Mouse (Mus musculus) heart, adult 11 months (tissue): ENCODE measurements around the gene Cacna1c.
A peak's percentile ranks its signal among the peaks of the same experiment; 100 is the strongest.

Experiments
- DNase-seq: peaks from one replicate; pipeline ENCODE4 v3.0.0; 2022

Cacna1c gene

DNA sequence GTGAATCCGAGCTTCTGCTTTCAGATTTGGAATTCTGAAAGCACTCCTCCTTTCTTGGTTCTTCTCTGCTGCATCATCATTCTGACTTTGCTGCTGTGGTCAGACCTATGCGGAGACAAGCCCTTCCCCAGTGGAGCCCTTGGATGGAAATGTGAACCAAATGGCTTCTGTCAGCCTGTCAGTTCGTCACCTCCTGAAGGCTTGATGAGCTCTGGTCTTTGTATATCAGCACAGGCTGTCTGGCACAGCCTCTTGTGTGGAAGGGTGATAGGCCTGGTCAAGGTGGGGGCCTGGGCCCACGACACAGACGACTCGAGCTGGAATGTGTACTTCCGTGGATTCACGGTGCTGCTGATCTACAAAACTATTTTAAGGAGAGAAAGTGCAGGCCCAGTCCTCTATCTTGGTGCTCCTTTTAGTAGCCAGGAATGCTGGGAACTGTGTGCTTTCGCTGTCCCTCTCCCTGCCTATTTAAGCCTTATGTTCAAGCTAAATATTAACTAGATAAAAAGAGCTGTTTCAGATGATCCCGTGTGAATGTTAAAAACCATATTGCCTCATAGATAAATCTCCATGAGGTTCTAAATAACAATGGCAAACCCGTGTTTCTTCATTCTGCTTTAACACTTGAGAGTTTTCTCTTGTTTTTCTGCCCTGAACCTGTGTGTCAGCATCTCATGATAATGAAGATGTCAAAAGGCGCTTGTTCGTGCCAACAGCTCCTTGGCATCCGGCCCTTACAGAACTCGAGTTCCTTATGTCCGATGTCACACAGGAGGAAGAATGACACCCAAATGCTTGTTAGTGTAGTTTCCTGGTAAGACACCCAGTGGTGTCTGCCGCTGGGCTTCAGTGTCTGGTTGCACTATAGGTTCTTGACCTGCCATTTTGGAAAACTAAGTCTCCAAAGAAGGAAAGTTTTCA lies at the start of gene Cacna1c:
TSS of gene Cacna1c (minus strand) at position 37 of the 924 bp plus-strand sequence.
- peak; percentile 98 for DNase-seq

DNA sequence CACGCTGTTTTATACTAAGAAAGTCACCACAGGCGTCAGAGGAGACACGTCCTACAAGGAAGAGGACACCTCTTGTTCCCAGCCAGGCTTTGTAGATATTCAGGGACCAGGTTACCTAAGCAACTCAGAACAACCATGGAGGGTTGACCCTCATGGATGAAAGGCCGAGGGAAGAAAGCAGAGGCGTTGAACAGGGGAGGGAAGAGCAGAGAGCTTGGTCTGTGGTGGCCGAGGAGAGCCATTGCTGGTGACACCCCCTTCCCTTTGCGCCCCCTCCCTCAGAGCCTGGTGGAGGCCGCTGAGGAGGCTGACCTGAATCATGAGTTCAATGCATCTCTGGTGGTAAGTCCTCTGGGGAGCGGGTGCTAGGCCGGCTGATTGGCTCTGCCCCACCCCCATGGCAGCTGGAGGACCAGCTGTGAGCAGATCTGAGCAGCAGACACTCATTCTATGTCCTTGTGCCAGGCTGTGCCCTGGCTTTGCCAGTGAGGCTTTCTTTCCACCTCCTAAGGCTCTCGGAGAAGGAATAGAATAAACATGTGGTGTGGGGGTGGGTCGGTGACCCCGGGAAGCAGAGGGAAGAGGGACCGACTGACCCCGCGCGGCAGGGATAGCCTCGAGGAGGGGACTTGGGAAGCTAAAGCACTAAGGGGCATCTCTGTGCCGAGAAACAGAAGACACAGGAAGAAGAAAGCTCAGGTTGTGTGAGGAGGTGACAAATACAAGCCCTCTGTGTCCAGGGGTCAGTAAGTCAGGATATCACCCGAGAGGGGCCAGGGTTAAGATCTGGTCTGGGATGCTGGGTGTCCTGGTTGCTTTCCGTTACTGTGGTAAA lies 44.9 kb upstream of the Cacna1c start:
- peak; percentile 60 for DNase-seq

DNA sequence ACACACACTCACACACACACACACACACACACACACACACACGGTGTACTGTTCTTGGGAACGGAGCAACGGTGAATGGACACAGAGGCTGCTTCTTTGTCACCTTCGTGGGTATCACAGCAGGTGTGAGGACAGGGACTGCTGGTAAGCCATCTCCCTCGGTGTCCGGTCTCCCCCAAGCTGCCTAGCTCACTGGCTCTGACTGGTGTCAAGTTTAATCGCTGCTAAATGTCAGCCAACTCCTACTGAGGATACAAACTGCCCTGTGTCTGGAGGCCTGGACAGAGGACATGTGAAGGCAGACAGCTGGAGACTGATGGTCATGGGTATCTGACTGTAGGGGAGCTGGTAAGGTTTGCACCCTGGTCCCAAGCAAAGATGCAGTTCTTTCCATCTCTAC lies 44.0 kb upstream of the Cacna1c start:
- peak; percentile 70 for DNase-seq

DNA sequence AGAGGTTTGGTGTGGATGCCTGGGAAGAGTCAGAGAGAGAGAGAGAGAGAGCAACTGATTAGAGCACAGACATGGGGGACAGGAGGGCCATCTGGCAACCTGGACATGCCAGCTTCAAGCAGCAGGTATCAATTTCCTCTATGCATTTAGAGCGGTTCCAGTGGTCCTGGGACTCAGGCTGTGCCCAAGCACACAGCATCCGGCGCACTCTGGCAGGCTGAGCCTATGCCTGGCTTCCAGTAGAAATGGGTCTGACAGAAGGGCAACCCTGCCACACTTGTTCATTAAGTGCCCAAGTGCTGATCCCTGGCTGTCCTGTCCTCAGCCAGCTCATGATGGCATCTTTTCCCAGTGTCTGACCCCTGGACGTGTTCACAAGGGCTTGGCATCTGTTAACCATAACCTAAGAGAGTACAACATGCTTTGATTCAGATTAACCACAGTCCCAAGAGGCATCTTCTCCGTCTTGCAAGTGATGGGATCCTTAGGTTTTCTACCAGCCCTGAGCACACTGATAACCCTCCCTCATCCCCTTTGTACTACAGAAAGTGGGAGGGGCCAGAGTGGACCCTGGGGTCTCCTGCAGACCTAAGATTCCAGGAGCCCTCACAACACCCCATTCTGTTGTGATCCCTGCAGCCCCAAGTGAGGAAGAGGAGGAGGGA lies 43.3 kb upstream of the Cacna1c start:
- peak; percentile 63 for DNase-seq

DNA sequence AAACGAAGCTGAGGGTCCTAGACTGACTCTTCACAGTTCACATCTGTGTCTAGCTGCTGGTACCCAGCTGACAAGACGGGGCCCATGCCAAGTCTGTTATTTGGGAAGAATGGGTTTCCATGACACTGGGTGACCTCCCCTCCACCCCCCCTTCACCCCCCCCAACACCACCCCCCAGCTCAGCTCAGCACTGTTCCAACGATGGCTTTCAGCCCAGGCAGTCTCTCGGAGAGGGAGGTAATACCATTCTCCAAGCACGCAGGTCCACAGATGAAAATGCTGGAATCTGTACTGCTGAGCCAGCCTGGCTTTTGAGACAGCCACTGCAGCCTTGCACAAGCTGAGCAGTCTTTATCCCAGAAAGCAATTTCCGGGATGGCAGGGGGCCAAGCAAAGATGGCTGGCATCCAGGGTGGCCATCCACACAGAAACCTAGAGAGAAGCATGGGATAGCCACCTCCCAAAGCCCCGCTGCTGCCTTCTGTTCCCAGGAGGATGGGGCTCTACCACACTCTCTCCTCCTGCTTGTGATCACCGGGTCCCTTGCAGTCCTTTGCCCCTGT lies 41.3 kb upstream of the Cacna1c start:
- DNase-seq: peak; percentile 86

DNA sequence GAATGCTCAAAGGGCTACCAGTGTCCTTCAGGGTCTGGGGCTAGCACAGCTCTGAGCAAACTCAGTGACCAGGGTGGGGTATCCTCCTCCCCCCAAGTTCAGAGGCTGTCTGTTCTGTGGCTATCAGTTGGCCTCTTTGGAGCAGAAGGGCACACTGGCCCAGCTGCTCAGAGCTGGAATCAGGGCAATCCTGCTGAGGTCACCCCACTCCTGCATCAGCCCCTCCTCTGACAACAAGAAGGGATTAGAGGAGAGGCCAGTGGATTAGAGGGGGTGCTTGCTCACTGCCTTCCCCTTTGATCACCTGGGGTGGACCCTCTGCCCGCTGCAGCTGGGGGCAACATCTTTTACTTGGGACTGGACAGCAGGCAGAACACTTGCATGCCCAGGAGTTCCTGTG lies 40.0 kb upstream of the Cacna1c start, which contains the start of gene Cacna2d4:
TSS of gene Cacna2d4 (plus strand) at position 286 of the 400 bp plus-strand sequence.
- peak; percentile 72 for DNase-seq

DNA sequence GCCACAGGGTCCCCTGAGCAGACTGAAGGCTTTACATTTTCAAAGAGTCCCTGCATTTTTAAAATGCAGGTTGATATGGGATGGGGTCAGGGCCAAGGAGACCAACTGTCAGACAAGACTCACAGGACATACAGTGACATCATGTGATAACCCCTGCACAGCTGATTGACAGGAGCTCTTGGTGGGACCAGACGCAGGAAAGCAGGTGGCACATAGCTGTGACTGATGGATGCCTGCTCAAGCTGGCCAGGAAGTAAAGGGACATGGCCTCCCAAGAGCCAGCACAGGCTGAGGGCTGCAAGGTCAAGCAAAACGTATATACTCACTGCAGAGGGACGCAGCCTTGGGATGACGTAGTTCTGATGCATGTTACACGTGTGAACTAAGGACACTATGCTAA lies 39.2 kb upstream of the Cacna1c start:
- peak; percentile 56 for DNase-seq

DNA sequence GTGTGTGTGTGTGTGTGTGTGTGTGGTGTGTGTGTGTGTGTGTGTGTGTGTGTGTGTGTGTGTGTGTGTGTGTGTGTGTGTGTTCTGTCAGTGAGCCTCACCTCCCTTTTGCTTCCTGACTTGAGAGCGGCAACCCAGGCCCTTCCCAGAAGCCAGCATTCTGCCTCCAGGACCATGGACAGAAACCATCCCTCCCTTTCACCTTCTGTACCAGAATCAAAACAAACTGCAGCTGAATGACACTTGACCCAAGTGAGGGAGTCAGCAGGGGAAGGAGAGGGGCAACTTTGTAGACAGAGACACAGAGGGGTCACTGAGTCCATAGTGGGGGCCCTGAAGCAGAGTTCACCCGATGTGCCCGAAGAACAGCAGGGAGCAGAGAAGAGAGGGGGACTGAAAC lies 36.8 kb upstream of the Cacna1c start:
- peak; percentile 66 for DNase-seq

DNA sequence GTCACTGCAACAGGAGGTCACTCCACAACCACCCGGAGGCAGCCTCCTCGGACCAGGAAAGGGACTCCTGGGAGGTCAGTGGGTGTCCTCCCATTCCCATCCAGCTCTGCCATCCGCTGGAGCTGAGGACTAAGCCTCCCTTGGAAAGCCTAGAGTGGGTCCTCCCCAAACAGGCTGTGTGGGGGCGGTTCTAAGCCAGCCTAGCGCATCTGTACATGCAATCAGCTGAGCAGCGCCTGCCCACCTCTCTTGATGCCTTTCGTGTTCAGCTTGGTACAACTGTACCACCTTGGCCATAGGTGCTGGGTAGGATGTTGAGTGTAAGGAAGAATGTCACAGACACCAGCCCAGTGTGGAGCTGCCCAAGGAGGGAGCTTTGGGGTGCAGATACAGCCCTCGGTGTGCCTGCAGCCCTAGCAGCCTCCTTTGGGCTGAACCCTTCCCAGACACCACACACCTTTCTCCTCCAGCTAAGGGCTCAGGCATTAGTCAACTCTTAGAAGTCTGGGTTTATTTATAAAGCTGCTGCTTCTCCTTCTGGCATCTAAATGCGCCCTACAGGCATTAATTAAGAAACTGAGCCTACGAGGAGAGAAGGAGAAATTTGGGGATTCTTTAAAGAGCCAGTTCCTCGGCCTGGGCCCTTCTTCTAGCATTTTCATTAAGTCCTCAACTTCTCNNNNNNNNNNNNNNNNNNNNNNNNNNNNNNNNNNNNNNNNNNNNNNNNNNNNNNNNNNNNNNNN lies 32.8 kb upstream of the Cacna1c start:
- peak; percentile 73 for DNase-seq

DNA sequence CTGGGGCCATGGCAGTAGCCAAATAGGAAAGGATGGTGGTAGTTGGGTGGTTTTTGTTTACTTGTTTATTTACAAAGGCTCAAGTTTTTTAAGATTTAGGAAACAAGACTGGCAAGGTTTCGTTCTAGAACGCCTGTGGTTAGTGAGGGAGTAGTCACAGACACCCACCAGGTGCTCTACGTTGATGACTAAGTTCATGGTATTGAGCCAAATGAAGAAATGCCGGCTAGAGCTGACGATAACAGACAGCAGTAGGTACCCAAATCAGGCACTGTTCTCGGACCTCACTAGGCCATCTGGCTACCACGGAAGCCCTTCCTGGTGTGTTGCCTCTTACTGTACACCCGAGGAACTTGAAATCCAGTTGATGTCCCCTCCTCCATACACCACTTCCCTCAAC lies 30.8 kb upstream of the Cacna1c start:
- peak; percentile 52 for DNase-seq

DNA sequence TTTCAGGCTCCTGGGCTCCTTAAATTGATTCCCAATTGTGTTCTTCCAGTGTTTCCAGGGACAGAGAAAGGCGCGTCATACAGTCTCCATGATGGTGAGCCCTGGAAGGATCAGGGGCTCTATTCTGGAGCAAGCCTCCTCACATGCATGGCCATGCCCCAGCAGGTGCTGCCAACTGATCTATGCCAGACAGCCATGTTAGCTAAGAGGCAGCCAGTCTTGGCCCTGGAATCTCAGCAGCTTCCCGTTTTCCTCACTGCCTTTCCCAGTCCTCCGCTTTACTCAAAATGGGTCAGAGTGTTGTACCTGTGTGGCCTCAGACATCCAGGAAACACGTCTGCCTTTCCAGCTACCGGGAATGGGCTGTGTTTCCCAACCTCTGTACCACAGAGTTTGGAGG lies 29.5 kb upstream of the Cacna1c start:
- DNase-seq: peak; percentile 83

DNA sequence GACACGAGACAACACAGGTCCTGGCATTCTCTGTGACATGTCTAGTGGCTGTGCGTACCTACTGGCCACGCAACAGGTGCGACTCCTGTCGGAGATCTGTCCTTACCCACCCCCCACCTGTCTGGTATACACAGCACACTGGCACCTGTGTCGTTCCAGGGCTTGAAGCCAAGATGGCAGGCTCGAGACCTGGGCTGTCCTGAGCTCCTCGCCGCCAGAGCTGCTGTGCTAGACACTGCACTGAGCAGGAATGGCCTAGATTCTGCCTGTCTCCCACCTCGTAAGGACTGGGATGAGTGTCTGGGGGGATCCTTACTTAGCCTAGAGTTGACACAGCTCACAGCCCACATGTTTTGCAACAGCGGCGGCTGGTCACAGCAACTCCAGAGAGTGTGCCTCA lies 29.0 kb upstream of the Cacna1c start:
- peak; percentile 84 for DNase-seq

DNA sequence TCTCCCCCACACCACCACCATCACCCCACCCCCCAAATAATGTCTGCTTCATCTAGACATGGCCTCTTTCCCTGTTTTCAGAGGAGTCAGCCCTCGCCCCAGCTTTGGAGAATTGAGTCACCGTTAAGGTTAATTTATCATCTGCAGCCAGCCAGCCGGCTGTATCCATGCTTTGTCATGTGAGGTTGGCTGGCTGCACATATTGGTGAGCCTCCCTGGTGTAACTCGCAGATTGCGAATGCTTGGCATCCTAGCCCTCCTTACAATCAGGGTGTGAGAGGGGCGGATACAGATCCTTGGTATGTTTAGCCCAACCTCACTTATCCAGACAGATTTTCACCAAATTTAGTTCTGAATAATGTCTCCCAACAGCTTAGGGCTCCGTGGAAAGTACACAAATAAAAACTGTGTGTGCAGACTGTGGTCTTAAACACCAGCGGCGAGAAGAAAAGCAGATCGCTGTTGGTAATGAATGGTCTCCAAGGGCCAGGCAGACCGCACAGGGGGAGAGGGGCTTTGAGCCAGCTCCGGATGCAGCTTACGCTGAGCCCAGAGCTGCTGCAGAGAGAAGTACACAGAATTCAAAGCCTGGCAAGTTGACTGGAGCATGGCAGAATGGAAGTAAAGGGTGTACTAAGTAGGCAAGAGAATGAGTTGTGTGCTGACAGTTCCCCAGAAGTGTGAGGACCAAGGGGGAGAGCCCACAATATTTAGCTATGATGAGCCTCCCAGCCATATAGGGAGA lies 28.4 kb upstream of the Cacna1c start:
- DNase-seq: peak; percentile 78

DNA sequence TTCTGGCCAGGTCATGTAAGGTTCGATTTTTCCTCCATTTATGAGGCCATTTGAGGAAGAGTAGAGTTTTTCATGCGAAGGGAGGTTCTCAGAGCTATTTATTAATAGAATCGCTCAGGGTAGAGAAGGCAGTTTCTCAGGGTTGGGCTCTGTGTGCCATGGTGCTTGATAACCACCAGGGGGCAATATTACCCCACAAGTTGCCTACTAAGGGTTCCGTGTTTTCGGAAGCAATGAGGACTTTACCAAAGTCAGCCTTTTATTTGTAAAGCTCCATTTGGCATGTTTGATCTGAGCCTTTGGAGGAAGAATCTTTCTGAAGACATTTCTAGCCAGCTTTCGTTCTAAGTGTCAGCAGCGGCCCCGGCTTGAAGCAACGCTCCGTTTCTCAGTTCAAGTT lies 24.1 kb upstream of the Cacna1c start:
- DNase-seq: peak; percentile 87

DNA sequence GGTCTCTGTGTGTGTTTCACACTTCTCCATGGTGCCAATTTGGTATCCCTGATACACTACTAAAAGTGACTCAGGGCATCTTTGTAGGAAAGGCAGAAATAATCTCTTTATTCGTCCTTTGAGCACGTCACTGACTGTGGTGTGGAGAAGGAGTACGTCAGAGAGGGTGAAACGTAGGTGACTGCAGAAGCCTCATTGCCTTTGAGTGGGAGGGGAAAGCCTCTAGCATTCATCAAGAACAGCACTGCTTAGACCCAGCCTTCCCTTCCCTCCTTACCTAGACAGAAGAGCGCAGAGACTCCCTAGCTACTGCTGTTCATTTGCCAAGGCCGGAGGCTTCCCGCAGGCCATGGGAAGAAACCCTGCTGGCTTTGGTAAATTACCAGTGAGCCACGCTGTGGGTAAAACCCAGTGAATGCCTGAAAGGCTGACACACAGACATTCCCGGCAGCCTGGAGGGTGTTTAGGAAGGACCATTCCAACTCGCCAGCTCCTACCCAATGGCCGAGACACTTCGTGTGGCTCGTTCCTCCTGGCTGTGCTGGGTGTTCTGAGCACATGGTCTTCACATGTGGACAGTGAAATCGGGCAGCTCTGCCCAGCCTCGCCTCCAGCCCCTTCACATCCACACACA lies 23.1 kb upstream of the Cacna1c start:
- DNase-seq: peak; percentile 77

DNA sequence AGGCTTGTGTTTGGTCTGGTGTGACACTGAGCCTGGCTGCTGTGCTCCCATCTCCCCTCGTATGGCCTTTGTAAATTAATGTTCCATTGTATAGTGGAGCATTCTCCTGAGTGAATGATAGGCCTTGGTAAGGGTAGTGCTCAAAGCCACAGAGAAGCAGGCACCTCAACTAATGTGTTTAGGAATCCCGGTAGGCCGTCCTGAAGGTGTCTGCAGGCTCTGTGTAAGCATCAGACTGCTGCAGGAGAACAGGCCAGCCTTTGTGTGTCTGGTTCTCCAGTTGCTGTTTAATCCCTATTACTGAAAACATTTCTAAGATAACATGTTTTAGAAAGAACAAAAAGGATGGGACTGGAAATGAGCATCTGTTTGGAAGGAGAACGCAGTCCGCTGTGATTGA lies 22.4 kb upstream of the Cacna1c start:
- peak; percentile 73 for DNase-seq

DNA sequence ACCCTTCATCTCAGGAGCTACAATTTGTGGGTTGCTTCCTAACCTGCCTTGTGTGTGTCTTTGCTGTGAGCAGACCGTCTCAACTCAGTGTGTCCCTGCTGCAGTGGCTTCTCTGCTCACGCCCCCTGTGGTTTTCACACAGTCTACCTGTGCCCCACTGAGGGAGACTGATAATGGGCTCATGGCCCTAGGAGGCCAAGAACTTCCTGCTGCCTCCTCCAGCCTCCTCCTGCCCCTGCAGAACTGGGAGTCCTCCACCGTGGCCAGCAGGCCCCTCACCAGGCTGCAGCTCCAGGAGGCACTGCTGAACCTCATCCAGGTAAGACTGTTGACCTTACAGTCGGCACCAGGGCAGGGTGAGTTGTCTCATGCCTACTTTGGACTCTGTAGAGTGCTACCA lies 21.4 kb upstream of the Cacna1c start:
- DNase-seq: peak; percentile 86

DNA sequence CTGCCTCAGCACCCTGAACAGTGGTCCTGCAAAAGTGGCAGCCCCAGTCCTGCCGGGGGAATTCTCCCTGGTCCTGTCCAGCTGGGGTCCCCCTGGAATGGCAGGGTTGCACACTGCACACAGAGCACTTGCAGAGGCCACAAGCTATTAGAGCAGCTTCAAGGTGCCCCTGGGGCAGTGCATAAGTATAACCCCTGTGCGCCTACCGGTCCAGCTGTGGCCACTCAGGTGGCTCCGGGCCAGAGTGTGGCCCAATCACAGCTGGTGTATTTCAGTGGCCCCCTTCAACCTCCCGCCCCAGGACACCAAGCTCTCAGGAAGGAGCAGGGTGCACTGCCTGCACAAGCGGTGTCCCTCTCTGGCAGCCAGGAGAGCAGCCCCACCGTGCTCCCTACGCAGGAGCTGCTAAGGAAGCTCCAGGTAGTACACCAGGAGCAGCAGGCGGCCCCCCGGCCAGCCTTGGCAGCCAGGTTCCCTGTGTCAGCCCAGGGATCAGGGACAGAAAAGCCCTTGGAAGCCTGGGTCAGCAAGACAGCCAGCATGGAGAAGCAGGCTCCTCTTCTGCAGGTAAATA lies 18.9 kb upstream of the Cacna1c start:
- DNase-seq: peak; percentile 87

DNA sequence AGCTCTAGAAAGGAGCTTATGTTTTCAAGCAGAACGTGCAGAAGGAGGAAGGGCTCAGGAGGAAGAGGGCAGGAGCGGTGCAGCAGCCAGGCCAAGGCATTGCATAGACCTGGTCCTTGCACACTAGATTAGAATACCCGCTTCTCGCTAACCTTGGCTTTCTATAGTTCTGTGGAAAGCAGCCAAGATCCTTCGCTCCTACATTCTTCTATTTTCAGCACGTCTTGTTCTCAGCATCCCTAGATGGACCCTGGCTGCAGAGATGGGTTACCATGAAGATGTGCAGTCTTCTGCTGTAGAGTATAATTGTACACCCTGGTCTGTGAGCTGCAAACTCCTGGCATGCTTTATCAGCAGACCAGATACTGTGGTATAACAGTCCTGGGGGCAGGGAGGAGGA lies 18.0 kb upstream of the Cacna1c start:
- peak; percentile 68 for DNase-seq

DNA sequence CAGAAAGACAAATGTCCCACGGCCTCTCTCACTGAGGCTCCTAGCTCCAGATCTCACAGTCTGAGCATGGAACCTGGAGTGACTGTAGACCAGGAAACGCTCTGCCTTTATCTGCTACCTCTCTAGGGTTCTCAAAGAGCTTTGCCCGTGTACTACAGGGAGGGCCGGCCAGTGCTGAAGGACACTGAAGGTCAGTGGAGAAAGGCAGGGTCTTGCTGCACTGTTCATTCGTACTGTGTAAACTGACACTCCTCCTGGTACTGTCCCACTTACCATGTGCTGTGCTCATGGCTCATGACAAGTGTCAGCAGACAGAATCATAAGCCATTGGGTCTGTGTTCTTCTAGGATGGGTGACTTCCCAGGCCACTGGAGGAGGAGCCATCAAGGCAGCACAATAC lies 17.2 kb upstream of the Cacna1c start:
- DNase-seq: peak; percentile 77
